8 mouse cellular contexts compared by ENCODE assay signal in genomic region chr7:45240633-45241388, GRCm38 (mm10). TPM values are rescaled to one million over a fixed set of nuclear protein-coding genes. Genes with fewer than 3 reads are reported as not detected.
A peak's percentile ranks its signal among the peaks of the same experiment; 100 is the strongest.
DNase-seq lines count a peak whose midpoint lies in the region; ATAC-seq and TF ChIP-seq lines count a peak whose summit lies in the region.

Gene Slc6a16, plus strand, starts transcription at chr7:45241085.

- peak; percentile 45 for DNase-seq in gastrocnemius, postnatal 14 days
- no peak for DNase-seq in gastrocnemius, postnatal 4 days (ENCODE audit: low spot score in 2 of 2)
- peak; percentile 73 for DNase-seq in embryo, embryonic 11 days
- DNase-seq in left cerebral cortex, adult 11 months (ENCODE audit: low spot score) = peak; percentile 62
- peak; percentile 95 for DNase-seq in midbrain, embryonic 11.5 days (ENCODE audit: low spot score, missing footprints)
- DNase-seq in urinary bladder, postnatal 14 days (ENCODE audit: low spot score) = no peak

- peak; percentile 32; the same call in 1 of the 2 replicates for ATAC-seq in hindbrain, embryonic 12.5 days (ENCODE audit: low FRiP score)
- ATAC-seq in midbrain, embryonic 11.5 days (ENCODE audit: low FRiP score) = peak; percentile 52; the same call in 1 of the 2 replicates

- H3K4me2 ChIP-seq in hindbrain, embryonic 12.5 days (replicated peaks) = peak within 1 kb of the TSS; percentile 60
- peak within 1 kb of the TSS; percentile 35 for H3K4me2 ChIP-seq in midbrain, embryonic 11.5 days

- intact Hi-C loops in gastrocnemius, postnatal 14 days (cut with DNase I; ENCODE audit: low total_unique reads) = no loop called here

- H3K4me1 ChIP-seq in hindbrain, embryonic 12.5 days = peaks cover 9% of the 10 kb centered on the region
- H3K4me1 ChIP-seq in midbrain, embryonic 11.5 days (ENCODE audit: control insufficient read depth, insufficient read depth, low read length) = peaks cover 9% of the 10 kb centered on the region; the same call in 1 of the 2 replicates
- peaks cover 17% of the 10 kb centered on the region for H3K4me1 ChIP-seq in testis, adult 2 months (ENCODE audit: control insufficient read depth, insufficient read depth, low read length)

- peaks cover 45% of the 10 kb centered on the region for H3K27me3 ChIP-seq in hindbrain, embryonic 12.5 days
- peaks cover 23% of the 10 kb centered on the region for H3K27me3 ChIP-seq in midbrain, embryonic 11.5 days (ENCODE audit: control insufficient read depth, insufficient read depth, low read length)
- H3K27me3 ChIP-seq in testis, adult 2 months (ENCODE audit: control insufficient read depth, insufficient read depth, low read length) = no peaks in the 10 kb centered on the region

- peak; percentile 23 for TF ChIP-seq POLR2A in testis, adult 2 months (IDR thresholded peaks at IDR 0.05; ENCODE audit: control insufficient read depth, low read depth, low read length)

- peak within 1 kb of the TSS; percentile 34 for H3K4me3 ChIP-seq in hindbrain, embryonic 12.5 days
- peak within 1 kb of the TSS; percentile 6 for H3K4me3 ChIP-seq in midbrain, embryonic 11.5 days (ENCODE audit: low read depth, low read length)
- peak within 1 kb of the TSS; percentile 80 for H3K4me3 ChIP-seq in testis, adult 2 months (ENCODE audit: control insufficient read depth, low read depth, low read length)

- no peaks in the 10 kb centered on the region for H3K36me3 ChIP-seq in hindbrain, embryonic 12.5 days
- no peaks in the 10 kb centered on the region for H3K36me3 ChIP-seq in midbrain, embryonic 11.5 days (ENCODE audit: control insufficient read depth, insufficient read depth, low read length)
- no peaks in the 10 kb centered on the region for H3K36me3 ChIP-seq in testis, adult 2 months (ENCODE audit: control insufficient read depth, insufficient read depth, low read length)

- no peaks in the 10 kb centered on the region for H3K9me3 ChIP-seq in hindbrain, embryonic 12.5 days (replicated peaks)
- no peaks in the 10 kb centered on the region for H3K9me3 ChIP-seq in midbrain, embryonic 11.5 days (ENCODE audit: control insufficient read depth, low read length)

- no peak within 1 kb of the TSS for H3K27ac ChIP-seq in hindbrain, embryonic 12.5 days
- H3K27ac ChIP-seq in midbrain, embryonic 11.5 days (ENCODE audit: low read depth, low read length) = no peak within 1 kb of the TSS
- peak within 1 kb of the TSS; percentile 95 for H3K27ac ChIP-seq in testis, adult 2 months (ENCODE audit: control insufficient read depth, insufficient read depth, low read depth, low read length)

- peak within 1 kb of the TSS; percentile 54 for H3K9ac ChIP-seq in hindbrain, embryonic 12.5 days
- H3K9ac ChIP-seq in midbrain, embryonic 11.5 days (ENCODE audit: low read length) = peak within 1 kb of the TSS; percentile 21

- TF ChIP-seq CTCF in testis, adult 2 months (IDR thresholded peaks at IDR 0.05; ENCODE audit: control insufficient read depth, insufficient read depth, insufficient replicate concordance, low read depth, low read length) = no peak

- WGBS in hindbrain, embryonic 12.5 days = 9% methylated on average over 45 of the region's 53 CpGs
- 8% methylated on average over 51 of the region's 53 CpGs for WGBS in midbrain, embryonic 11.5 days

RNA-seq across cellular contexts. Expression of gene Slc6a16, which starts in this region (rescaled TPM):
- total RNA-seq in gastrocnemius, postnatal 14 days (2021) = not detected
- total RNA-seq in gastrocnemius, postnatal 4 days (2021) = not detected
- 0.10 and 0.28 TPM in 2 replicates for polyA plus RNA-seq in hindbrain, embryonic 12.5 days (2016; fragmentation: Nextera tagmentation; extraction: Ambion mirVana)
- polyA plus RNA-seq in midbrain, embryonic 11.5 days (2014; fragmentation: Nextera tagmentation; extraction: Ambion mirVana) = not detected in 2 replicates
- polyA plus RNA-seq in testis, adult 2 months (2012; rRNA removed) = 76.9 and 81.4 TPM in 2 replicates

Comparison
In these comparisons a context has a peak if more than half of its experiments do, and no peak if none do; other contexts are left out.
1. RNA of gene Slc6a16 (polyA plus RNA-seq): 76.9 to 81.4 TPM in testis, adult 2 months; 0.10 to 0.28 TPM in hindbrain, embryonic 12.5 days and not detected in midbrain, embryonic 11.5 days; every median in the first group is over 10 times any median in the second.
2. Peak in DNase-seq in gastrocnemius, postnatal 14 days; RNA of the gene not detected or under 1 TPM.
3. Peak in ATAC-seq, H3K4me3 ChIP-seq, H3K9ac ChIP-seq and H3K4me2 ChIP-seq in hindbrain, embryonic 12.5 days; RNA of the gene not detected or under 1 TPM.
4. Peak in DNase-seq, ATAC-seq, H3K4me3 ChIP-seq, H3K9ac ChIP-seq and H3K4me2 ChIP-seq in midbrain, embryonic 11.5 days; RNA of the gene not detected or under 1 TPM.
5. DNase-seq: peak in embryo, embryonic 11 days (single experiment) and left cerebral cortex, adult 11 months (single experiment); none in gastrocnemius, postnatal 4 days (0 of 2) and urinary bladder, postnatal 14 days (single experiment).
6. H3K4me3 ChIP-seq: peak in every context shown above with its lines; median percentile 80 in testis, adult 2 months; 34 in hindbrain, embryonic 12.5 days; 6 in midbrain, embryonic 11.5 days.